Mouse (Mus musculus) midbrain, embryonic 14.5 days (tissue): ENCODE measurements around the gene Foxp2. TPM values are rescaled to one million over a fixed set of nuclear protein-coding genes. Genes with fewer than 3 reads are reported as not detected.

Experiments used
- ATAC-seq: fragments of 200-750 bp; cut with Nextera tagmentation; 2 replicates; pipeline ENCODE4 v1.8.0; 2017; ENCODE audit warnings: moderate number of reproducible peaks, moderate library complexity; ENCODE audit not compliant: low FRiP score, low TSS enrichment
- DNase-seq: peaks from one replicate; pipeline ENCODE4 v3.0.0-alpha.2; 2015
- H3K27ac ChIP-seq: fragments of 300-500 bp; sonication (generic); replicated peaks from 2 replicates; pipeline ENCODE4 v1.5.1; 2014; ENCODE audit warnings: mild to moderate bottlenecking, low read depth, low read length, moderate library complexity
- H3K27me3 ChIP-seq: fragments of 300-500 bp; sonication (generic); 2 replicates; pipeline ENCODE4 v1.6.1; 2014; ENCODE audit warnings: low read length, control low read depth, mixed read lengths; ENCODE audit not compliant: control insufficient read depth, insufficient read depth
- H3K36me3 ChIP-seq: fragments of 300-500 bp; sonication (generic); 2 replicates; pipeline ENCODE4 v1.6.1; 2014; ENCODE audit warnings: low read length, control low read depth; ENCODE audit not compliant: control insufficient read depth, insufficient read depth
- H3K4me1 ChIP-seq: fragments of 300-500 bp; sonication (generic); 2 replicates; pipeline ENCODE4 v1.6.1; 2014; ENCODE audit warnings: mild to moderate bottlenecking, antibody characterized with exemption, low read length, control low read depth; ENCODE audit not compliant: control insufficient read depth, insufficient read depth
- H3K4me2 ChIP-seq: fragments of 300-500 bp; sonication (generic); 2 replicates; pipeline ENCODE4 v1.6.1; 2014; ENCODE audit warnings: mild to moderate bottlenecking, low read length, moderate library complexity
- H3K4me3 ChIP-seq: fragments of 300-500 bp; sonication (generic); replicated peaks from 2 replicates; pipeline ENCODE4 v1.5.1; 2014; ENCODE audit warnings: low read depth, low read length
- H3K9ac ChIP-seq: fragments of 300-500 bp; sonication (generic); replicated peaks from 2 replicates; pipeline ENCODE4 v1.6.1; 2014; ENCODE audit warnings: mild to moderate bottlenecking, low read length, moderate library complexity
- H3K9me3 ChIP-seq: fragments of 300-500 bp; sonication (generic); 2 replicates; pipeline ENCODE4 v1.6.1; 2016; ENCODE audit warnings: low read length, control low read depth, mixed read lengths; ENCODE audit not compliant: control insufficient read depth
- WGBS: fragments of 180-500 bp; shearing (Covaris S2); extraction: QIAGEN DNeasy Blood & Tissue Kit; methylation state at CpG from one replicate; pipeline ENCODE4 v1.1.7; 2014; 5-methylcytosine and 5-hydroxymethylcytosine counted together
- polyA plus RNA-seq: library from polyadenylated mRNA; unstranded; fragments of >200 nt; fragmentation: Nextera tagmentation; extraction: Ambion mirVana; gene quantifications from 2 replicates; pipeline ENCODE4 v1.2.1, GENCODE M21; 2014

Gene Foxp2
- polyA plus RNA-seq, 1 experiment from 2014 or later = 106 TPM

DNA sequence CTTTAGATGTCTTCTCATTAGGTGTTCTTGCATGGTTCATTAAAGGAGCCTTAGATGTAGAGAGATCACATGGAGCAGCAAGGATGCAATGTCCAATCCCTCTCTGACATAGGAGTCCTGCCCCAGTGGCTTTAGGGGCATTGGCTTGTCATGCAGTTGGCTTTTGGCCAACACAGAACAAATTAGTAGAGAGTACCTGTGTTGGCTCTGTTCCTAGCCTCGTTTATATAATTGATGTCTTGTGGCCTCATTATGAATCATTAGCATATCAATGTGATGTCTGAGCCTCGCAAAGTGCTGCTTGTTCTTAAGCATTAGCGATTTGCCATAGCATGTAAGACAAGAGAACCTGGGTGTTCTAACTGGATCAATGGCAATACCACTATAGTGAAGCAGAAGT lies 250.5 kb downstream of the Foxp2 start:
- H3K4me2 ChIP-seq = no peak overlapping the region
- WGBS = 49% methylated on average over 3 of the region's 3 CpGs
- H3K9ac ChIP-seq = no peak overlapping the region
- H3K36me3 ChIP-seq = no peaks in the 10 kb centered on the region
- no peaks in the 10 kb centered on the region for H3K4me1 ChIP-seq
- no peak overlapping the region for H3K4me3 ChIP-seq
- no peak overlapping the region for H3K27ac ChIP-seq
- no peaks in the 10 kb centered on the region for H3K9me3 ChIP-seq
- no peak for ATAC-seq
- no peaks in the 10 kb centered on the region for H3K27me3 ChIP-seq
- peak; percentile 43 for DNase-seq

DNA sequence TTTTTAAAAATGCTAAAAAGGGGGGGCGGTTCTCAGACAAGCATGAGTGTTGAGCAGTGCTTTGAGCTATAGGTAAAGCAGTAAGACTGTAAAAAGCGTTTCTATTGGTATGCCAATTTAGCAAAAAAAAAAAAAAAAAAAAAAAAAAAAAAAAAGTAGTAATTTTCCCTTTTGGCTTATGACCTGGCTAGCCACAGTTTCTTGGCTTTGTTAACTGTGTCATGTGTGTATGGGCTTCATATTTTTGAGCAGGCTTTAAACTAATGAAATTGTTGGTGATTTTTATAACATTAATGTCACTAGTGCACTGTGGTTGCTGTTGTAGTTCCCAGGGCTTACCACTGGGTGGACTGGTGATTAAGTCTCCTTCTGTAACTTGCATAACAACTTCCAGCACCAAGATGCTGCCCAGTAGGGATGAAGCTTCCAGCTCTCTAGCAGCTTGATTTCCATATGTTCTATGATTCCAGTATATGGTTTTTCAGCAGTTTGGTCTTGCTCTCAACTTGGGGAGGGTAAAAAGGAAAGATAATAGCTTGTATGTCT lies 262.4 kb downstream of the Foxp2 start:
- Histone ChIP-seq H3K9ac (no peak overlapping the region), H3K36me3 (no peaks in the 10 kb centered on the region), H3K4me3 (no peak overlapping the region), H3K27me3 (no peaks in the 10 kb centered on the region), H3K4me2 (no peak overlapping the region), H3K4me1 (no peaks in the 10 kb centered on the region), H3K27ac (no peak overlapping the region), H3K9me3 (no peaks in the 10 kb centered on the region)
- ATAC-seq (no peak), DNase-seq (peak; percentile 14)
- 85% methylated on average over 2 of the region's 2 CpGs for WGBS

DNA sequence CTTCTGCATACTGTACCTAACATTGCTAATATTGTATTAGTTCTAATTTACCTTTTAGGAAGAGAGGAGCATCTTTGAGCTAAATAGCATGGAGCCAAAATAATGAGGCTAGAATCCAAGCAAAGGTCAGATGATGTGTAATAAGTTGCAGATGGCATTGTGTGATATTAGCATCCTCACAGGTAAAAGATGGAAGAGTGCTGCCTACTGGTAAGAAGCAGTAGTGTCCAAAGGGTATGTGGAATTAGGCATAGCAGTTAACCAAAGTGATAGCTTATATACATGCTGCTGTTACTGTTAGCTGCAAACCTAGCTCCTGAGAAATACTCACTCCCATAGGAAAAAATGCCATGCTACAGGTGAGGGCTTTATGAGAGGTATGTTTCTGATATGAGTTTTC lies 275.6 kb downstream of the Foxp2 start:
- H3K4me1 ChIP-seq = no peaks in the 10 kb centered on the region
- no peak overlapping the region for H3K27ac ChIP-seq
- ATAC-seq (no peak), DNase-seq (no peak)
- H3K36me3 ChIP-seq = no peaks in the 10 kb centered on the region
- no peak overlapping the region for H3K9ac ChIP-seq
- no peaks in the 10 kb centered on the region for H3K27me3 ChIP-seq
- no peak overlapping the region for H3K4me2 ChIP-seq
- no peak overlapping the region for H3K4me3 ChIP-seq
- no peaks in the 10 kb centered on the region for H3K9me3 ChIP-seq

DNA sequence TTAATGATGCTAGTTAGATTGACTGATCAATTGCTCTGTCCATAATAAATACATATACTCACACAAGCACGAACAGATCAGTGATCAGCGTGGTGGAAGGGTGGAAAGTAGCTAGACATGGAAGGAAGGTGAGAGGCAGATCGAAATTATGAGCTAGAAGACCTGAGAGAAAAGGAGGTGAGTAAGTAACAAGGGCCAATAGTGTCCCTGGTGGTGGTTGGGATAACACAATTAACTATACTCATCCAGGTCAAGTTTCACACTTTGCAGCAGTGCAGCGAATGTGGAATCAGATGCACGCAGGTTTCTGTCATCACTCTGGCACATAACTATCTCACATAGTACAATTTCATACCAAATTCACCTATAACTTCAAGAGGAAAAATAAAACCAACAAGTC lies 291.7 kb downstream of the Foxp2 start:
- H3K27ac ChIP-seq = peak overlapping the region; percentile 37; the same call in 1 of the 2 replicates
- H3K4me1 ChIP-seq = 0 out of 2 replicates have a peak, but pooled peaks cover 3% of the 10 kb centered on the region
- no peaks in the 10 kb centered on the region for H3K9me3 ChIP-seq
- no peak overlapping the region for H3K4me2 ChIP-seq
- H3K27me3 ChIP-seq = no peaks in the 10 kb centered on the region
- 77% methylated on average over 5 of the region's 5 CpGs for WGBS
- no peaks in the 10 kb centered on the region for H3K36me3 ChIP-seq
- no peak overlapping the region for H3K9ac ChIP-seq
- no peak for ATAC-seq
- no peak for DNase-seq
- no peak overlapping the region for H3K4me3 ChIP-seq

DNA sequence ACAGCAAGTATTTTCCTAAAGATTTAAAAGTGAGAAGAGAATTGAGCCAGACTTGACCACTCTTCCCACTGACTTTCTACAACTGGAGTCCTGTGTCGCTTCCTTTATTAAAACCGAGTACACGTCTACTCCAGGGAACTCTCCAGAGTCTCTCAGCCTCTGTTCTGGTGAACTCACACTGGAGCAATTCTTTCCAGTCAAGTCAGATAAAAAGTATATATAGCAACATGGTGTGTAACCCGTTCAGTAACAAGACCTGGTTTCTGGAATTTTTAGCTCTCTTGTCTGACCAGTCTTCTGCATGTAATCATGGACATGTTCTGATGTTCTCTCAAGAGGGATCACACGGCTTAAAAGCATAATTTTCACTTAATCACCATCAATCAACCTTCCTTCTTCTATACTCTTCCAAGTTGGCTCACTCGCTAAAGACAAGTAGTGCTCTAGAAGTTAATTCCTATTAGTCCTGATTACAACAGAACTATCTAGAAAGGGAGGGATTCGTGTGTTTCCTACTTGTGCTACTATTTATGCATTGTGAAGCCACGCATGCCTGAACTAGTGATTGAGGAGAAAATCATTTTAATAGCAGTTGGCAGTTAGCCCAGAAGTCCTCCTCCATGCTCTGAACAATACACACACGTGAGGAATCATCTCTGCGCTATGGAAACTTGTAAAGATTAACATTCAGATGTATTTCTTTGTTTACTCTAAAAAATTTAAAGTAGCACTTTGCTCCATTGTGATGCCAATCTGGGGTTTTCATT lies 341.2 kb downstream of the Foxp2 start:
- H3K9me3 ChIP-seq = no peaks in the 10 kb centered on the region
- peak; percentile 36 for DNase-seq
- 78% methylated on average over 10 of the region's 10 CpGs for WGBS
- H3K4me1 ChIP-seq = no peaks in the 10 kb centered on the region
- no peak for ATAC-seq
- no peaks in the 10 kb centered on the region for H3K36me3 ChIP-seq
- H3K27ac ChIP-seq = no peak overlapping the region
- H3K4me3 ChIP-seq = no peak overlapping the region
- no peaks in the 10 kb centered on the region for H3K27me3 ChIP-seq
- no peak overlapping the region for H3K4me2 ChIP-seq
- H3K9ac ChIP-seq = no peak overlapping the region

DNA sequence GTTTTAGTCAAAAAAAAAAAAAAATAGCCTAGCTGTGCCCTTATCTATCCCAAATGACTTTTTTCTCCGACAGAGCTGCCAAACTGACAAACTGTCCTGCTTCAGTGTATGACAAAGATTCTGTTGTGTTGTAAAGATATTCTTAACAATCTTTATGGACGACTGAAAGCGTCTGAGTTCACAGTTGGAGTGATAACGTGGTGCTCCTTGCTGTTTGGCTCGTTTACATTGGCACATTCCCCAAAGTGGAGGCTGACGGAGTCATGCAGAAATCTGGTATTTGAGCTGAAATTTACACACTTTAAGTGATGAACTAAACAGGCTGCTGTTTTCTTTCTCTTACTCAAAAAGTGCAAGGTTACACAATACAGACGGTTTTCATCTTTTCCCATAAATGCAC lies 356.2 kb downstream of the Foxp2 start:
- H3K9ac ChIP-seq = no peak overlapping the region
- H3K4me1 ChIP-seq = peaks cover 14% of the 10 kb centered on the region
- H3K9me3 ChIP-seq = no peaks in the 10 kb centered on the region
- 34% methylated on average over 7 of the region's 7 CpGs for WGBS
- no peak overlapping the region for H3K4me3 ChIP-seq
- no peak for ATAC-seq
- H3K36me3 ChIP-seq = no peaks in the 10 kb centered on the region
- H3K27ac ChIP-seq = no peak overlapping the region
- H3K4me2 ChIP-seq = peak overlapping the region; percentile 12; the same call in 1 of the 2 replicates
- no peaks in the 10 kb centered on the region for H3K27me3 ChIP-seq
- DNase-seq = peak; percentile 39

DNA sequence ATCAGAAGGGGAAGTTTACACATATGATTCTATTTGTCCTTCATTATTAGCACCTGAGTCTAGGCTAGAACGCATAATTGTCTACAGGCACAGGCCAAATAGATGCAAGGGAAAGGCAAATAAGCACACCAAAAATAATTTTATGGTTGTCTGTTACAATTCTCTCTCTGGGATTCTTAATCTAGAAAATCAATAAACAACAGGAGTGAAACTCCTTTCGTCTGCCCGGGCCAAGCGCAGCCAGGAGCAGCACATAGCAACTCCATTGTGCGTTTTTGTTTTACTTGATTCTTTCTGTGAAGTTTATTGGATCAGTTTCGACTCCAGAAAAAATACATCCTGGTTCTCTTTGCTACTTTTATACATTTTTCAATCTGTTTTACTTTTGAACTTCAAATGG lies 356.7 kb downstream of the Foxp2 start:
- WGBS = 32% methylated on average over 6 of the region's 6 CpGs
- H3K9me3 ChIP-seq = no peaks in the 10 kb centered on the region
- H3K36me3 ChIP-seq = no peaks in the 10 kb centered on the region
- no peak for ATAC-seq
- H3K9ac ChIP-seq = no peak overlapping the region
- DNase-seq = peak; percentile 19
- H3K4me3 ChIP-seq = no peak overlapping the region
- no peak overlapping the region for H3K27ac ChIP-seq
- H3K4me2 ChIP-seq = peak overlapping the region; percentile 12; the same call in 1 of the 2 replicates
- no peaks in the 10 kb centered on the region for H3K27me3 ChIP-seq
- H3K4me1 ChIP-seq = peaks cover 14% of the 10 kb centered on the region

DNA sequence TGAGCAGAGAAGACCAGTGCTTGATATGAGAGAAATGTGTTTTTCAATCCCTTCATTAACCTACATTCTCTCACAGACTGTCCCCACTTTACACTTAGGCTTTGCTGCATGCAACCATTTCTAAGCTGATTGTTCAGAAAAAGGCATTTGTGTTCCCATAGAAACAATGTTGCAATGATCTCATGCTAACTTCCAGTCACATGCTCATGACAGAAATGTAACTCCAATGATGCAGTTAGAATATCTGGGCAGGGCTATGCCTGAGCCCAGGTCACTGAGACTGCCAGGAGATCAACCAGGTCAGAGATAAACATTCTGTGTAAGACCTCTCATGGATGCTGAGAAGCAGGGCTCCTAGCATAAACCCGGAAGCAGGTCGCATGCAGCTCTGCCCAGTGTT lies 367.0 kb downstream of the Foxp2 start:
- H3K9ac ChIP-seq = no peak overlapping the region
- no peak overlapping the region for H3K27ac ChIP-seq
- ATAC-seq (no peak), DNase-seq (no peak)
- no peaks in the 10 kb centered on the region for H3K36me3 ChIP-seq
- no peak overlapping the region for H3K4me2 ChIP-seq
- no peaks in the 10 kb centered on the region for H3K4me1 ChIP-seq
- H3K4me3 ChIP-seq = no peak overlapping the region
- H3K27me3 ChIP-seq = no peaks in the 10 kb centered on the region
- WGBS = 86% methylated on average over 2 of the region's 2 CpGs
- H3K9me3 ChIP-seq = no peaks in the 10 kb centered on the region

DNA sequence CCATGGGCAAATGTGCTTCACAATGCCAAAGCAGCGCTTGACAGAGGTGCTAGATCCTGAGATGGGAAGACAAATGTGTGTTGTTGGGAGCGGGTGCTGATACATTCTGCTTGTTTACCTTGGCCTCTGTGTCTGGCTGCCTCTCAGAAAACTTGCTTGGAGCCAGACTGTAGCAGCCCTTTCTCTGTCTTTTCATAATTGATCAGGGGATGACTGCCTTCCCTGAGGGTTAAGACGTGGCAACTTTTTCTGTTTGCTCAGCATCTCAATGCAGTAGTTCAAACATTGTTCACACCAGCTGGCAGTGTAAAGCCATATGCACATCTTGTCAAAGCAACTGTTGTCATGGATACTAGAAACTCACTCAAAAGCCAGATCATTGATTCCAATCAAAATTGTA lies 384.1 kb downstream of the Foxp2 start:
- Histone ChIP-seq H3K9ac (no peak overlapping the region), H3K4me2 (no peak overlapping the region), H3K9me3 (no peaks in the 10 kb centered on the region), H3K4me3 (no peak overlapping the region), H3K4me1 (no peaks in the 10 kb centered on the region), H3K36me3 (no peaks in the 10 kb centered on the region), H3K27ac (no peak overlapping the region), H3K27me3 (no peaks in the 10 kb centered on the region)
- DNase-seq (peak; percentile 56), ATAC-seq (peak; percentile 75)
- 40% methylated on average over 3 of the region's 3 CpGs for WGBS
